Mouse (Mus musculus) testis, adult 2 months (tissue): ENCODE results near the gene Mepce.

ENCODE experiments used
- CTCF ChIP-seq: fragments of 200-500 bp; IDR thresholded peaks from 2 replicates; pipeline ENCODE4 v1.5.1; 2012; ENCODE audit warnings: low read depth, mild to moderate bottlenecking, inconsistent platforms, low read length, moderate library complexity; ENCODE audit not compliant: control insufficient read depth, insufficient read depth, insufficient replicate concordance
- POLR2A ChIP-seq: fragments of 200-500 bp; IDR thresholded peaks from 2 replicates; pipeline ENCODE4 v1.6.1; 2012; ENCODE audit warnings: low read depth, mild to moderate bottlenecking, inconsistent platforms, low read length, moderate library complexity; ENCODE audit not compliant: control insufficient read depth

DNA sequence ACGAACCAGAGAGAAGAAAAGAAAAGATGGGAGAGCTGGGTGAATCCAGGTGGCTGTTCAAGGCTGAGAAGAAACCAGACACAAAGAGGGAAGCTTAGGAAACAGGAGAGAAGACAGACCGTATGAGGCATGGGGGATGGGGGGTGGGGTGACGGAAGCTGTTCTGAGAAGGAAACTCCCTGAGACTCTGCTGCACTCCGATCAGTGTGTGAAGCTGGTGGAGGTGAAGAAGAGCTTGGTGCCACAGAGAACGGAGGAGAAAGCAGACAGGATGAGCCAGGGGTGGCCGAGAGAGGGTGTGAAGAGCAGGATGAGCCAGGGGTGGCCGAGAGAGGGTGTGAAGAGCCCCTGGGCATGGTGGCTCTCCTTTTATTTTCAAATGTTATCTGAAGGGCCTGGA, 39.0 kb upstream of the Mepce start:
- no peak for TF ChIP-seq CTCF
- no peak for TF ChIP-seq POLR2A
